Mouse (Mus musculus) G1E (cell line): ENCODE data around the gene B430306N03Rik.

Source experiments
- CTCF ChIP-seq: IDR thresholded peaks from 2 replicates; pipeline ENCODE4 v1.5.1; 2012; ENCODE audit warnings: low read depth, low read length, inconsistent platforms, mixed read lengths
- GATA1 ChIP-seq: IDR thresholded peaks from 2 replicates; pipeline ENCODE4 v1.6.1; 2012; ENCODE audit warnings: borderline replicate concordance, low read length, inconsistent platforms, mixed read lengths
- TAL1 ChIP-seq: conservative IDR thresholded peaks from 2 replicates; pipeline ENCODE4 v1.6.1; 2012; ENCODE audit warnings: low read depth, low read length, inconsistent platforms, mixed read lengths

- no peak for TF ChIP-seq TAL1
- TF ChIP-seq CTCF: no peak
- no peak for TF ChIP-seq GATA1
These were observed 31.3 kb downstream of the B430306N03Rik start for GRCm38 (mm10) chr17:48347287-48347686.
